Mouse (Mus musculus) midbrain, embryonic 16.5 days (tissue): ENCODE measurements around the gene Slco3a1. TPM values are rescaled to one million over a fixed set of nuclear protein-coding genes. Genes with fewer than 3 reads are reported as not detected.

ENCODE experiments used
- ATAC-seq: fragments of 200-750 bp; cut with Nextera tagmentation; 2 replicates; pipeline ENCODE4 v1.8.0; 2017; ENCODE audit warnings: moderate TSS enrichment
- H3K27ac ChIP-seq: fragments of 300-500 bp; sonication (generic); 2 replicates; pipeline ENCODE4 v1.5.1; 2014; ENCODE audit warnings: mild to moderate bottlenecking, low read length, mixed read lengths
- H3K27me3 ChIP-seq: fragments of 300-500 bp; sonication (generic); 2 replicates; pipeline ENCODE4 v1.6.1; 2014; ENCODE audit warnings: low read depth, low read length, mixed read lengths; ENCODE audit not compliant: control insufficient read depth, insufficient read depth
- H3K36me3 ChIP-seq: fragments of 300-500 bp; sonication (generic); 2 replicates; pipeline ENCODE4 v1.6.1; 2014; ENCODE audit warnings: mild to moderate bottlenecking, low read length, moderate library complexity, mixed read lengths; ENCODE audit not compliant: control insufficient read depth, insufficient read depth
- H3K4me1 ChIP-seq: fragments of 300-500 bp; sonication (generic); 2 replicates; pipeline ENCODE4 v1.6.1; 2014; ENCODE audit warnings: mild to moderate bottlenecking, low read length, mixed read lengths; ENCODE audit not compliant: control insufficient read depth, insufficient read depth
- H3K4me2 ChIP-seq: fragments of 300-500 bp; sonication (generic); 2 replicates; pipeline ENCODE4 v1.6.1; 2014; ENCODE audit warnings: mild to moderate bottlenecking, low read length, mixed read lengths
- H3K4me3 ChIP-seq: fragments of 300-500 bp; sonication (generic); 2 replicates; pipeline ENCODE4 v1.5.1; 2014; ENCODE audit warnings: low read depth, mild to moderate bottlenecking, low read length, moderate library complexity, mixed read lengths
- H3K9ac ChIP-seq: fragments of 300-500 bp; sonication (generic); 2 replicates; pipeline ENCODE4 v1.6.1; 2014; ENCODE audit warnings: low read depth, low read length, mixed read lengths
- H3K9me3 ChIP-seq: fragments of 300-500 bp; sonication (generic); replicated peaks from 2 replicates; pipeline ENCODE4 v1.6.1; 2014; ENCODE audit warnings: mild to moderate bottlenecking, low read length, mixed read lengths; ENCODE audit not compliant: control insufficient read depth, poor library complexity, severe bottlenecking
- WGBS: fragments of 180-500 bp; shearing (Covaris S2); extraction: QIAGEN DNeasy Blood & Tissue Kit; methylation state at CpG from one replicate; pipeline ENCODE4 v1.1.7; 2014; 5-methylcytosine and 5-hydroxymethylcytosine counted together
- microRNA-seq: library from miRNA; unstranded; fragments of <30 nt; microRNA quantifications from one replicate; pipeline ENCODE4, GENCODE M21; 2017
- polyA plus RNA-seq: library from polyadenylated mRNA; unstranded; fragments of >200 nt; fragmentation: Nextera tagmentation; extraction: Ambion mirVana; gene quantifications from 2 replicates; pipeline ENCODE4 v1.2.1, GENCODE M21; 2015

Gene Slco3a1
- polyA plus RNA-seq, 1 experiment from 2014 or later: 27.2 TPM

DNA sequence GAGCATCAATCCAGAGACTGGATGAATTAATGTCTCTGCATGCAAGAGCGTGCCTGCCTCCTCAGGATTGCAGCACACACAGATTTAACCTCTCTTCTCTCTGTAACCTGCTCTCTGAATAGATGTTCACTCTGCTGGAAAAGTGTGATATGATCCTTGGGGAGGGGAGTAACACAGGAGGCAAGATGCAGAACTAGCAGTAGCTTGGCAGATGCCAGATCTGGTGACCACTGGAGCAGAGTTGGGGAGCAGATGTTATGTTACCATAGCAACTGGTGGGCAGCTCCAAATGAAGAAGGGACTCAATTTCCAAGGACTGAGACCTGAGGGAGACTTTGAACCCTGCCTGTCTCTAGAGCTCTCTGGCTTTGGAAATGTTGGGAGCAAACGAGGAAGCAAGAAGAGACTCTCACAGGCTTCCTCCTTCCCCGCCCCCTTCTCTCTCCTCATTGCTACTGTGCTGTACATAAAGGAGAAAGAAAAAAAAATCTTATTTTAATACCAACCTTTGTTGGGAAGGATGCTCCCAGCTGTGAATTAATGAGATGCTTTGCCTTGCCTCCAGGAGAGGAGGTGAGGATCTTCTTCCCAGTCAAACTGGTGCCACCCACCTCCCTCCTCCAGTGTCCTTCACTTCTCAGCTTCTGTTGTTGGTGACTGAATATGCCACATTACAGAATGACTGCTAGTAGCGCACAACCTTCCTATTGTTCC lies 314.0 kb downstream of the Slco3a1 start:
- H3K9ac ChIP-seq: no peak overlapping the region
- H3K27ac ChIP-seq: peak overlapping the region; percentile 64
- ATAC-seq: peak; percentile 80
- no peaks in the 10 kb centered on the region for H3K27me3 ChIP-seq
- WGBS: 30% methylated on average over 4 of the region's 4 CpGs
- no peak overlapping the region for H3K4me3 ChIP-seq
- H3K4me2 ChIP-seq: peak overlapping the region; percentile 12
- peaks cover 24% of the 10 kb centered on the region for H3K4me1 ChIP-seq
- no peaks in the 10 kb centered on the region; the same call in 1 of the 2 replicates for H3K9me3 ChIP-seq
- no peaks in the 10 kb centered on the region for H3K36me3 ChIP-seq

Small RNA genes within 50 kb of the gene (microRNA-seq; reads per million reads assigned to microRNA genes)
- not detected for gene Gm27459
